Mouse (Mus musculus) spleen, adult 2 months (tissue): ENCODE measurements around the gene Fnbp4. TPM values are rescaled to one million over a fixed set of nuclear protein-coding genes. Genes with fewer than 3 reads are reported as not detected.

Experiments used
- DNase-seq, 2 experiments: peaks; one replicate each; pipeline versions ENCODE4 v3.0.0 to v3.0.0-alpha.2; 2012 to 2021; ENCODE audit warnings: low spot score in 2 of 2, low read depth in 1 of 2
- H3K27ac ChIP-seq: fragments of 200-500 bp; 2 replicates; pipeline ENCODE4 v1.5.1; 2012; ENCODE audit warnings: low read length, inconsistent platforms; ENCODE audit not compliant: insufficient read depth
- H3K27me3 ChIP-seq: fragments of 200-500 bp; 2 replicates; pipeline ENCODE4 v1.6.1; 2012; ENCODE audit warnings: mild to moderate bottlenecking, moderate library complexity, low read length, inconsistent platforms; ENCODE audit not compliant: control insufficient read depth, insufficient read depth
- H3K36me3 ChIP-seq: fragments of 200-500 bp; 2 replicates; pipeline ENCODE4 v1.6.1; 2012; ENCODE audit warnings: mild to moderate bottlenecking, low read length, inconsistent platforms; ENCODE audit not compliant: control insufficient read depth, insufficient read depth
- H3K4me1 ChIP-seq: fragments of 200-500 bp; 2 replicates; pipeline ENCODE4 v1.6.1; 2011; ENCODE audit warnings: inconsistent platforms; ENCODE audit not compliant: control insufficient read depth, insufficient read depth, insufficient read length
- H3K4me3 ChIP-seq: fragments of 200-500 bp; 2 replicates; pipeline ENCODE4 v1.5.1; 2011; ENCODE audit warnings: mild to moderate bottlenecking, inconsistent platforms; ENCODE audit not compliant: insufficient read depth, insufficient read length; ENCODE audit errors: extremely low read depth
- CTCF ChIP-seq: fragments of 200-500 bp; IDR thresholded peaks from 2 replicates; pipeline ENCODE4 v1.5.1; 2011; ENCODE audit warnings: mild to moderate bottlenecking, inconsistent platforms; ENCODE audit not compliant: insufficient read depth, insufficient read length, insufficient replicate concordance; ENCODE audit errors: extremely low read depth
- POLR2A ChIP-seq: fragments of 200-500 bp; IDR thresholded peaks from 2 replicates; pipeline ENCODE4 v1.6.1; 2011; ENCODE audit warnings: low read depth, low read length, inconsistent platforms
- WGBS: fragments of 180-500 bp; shearing (Covaris S2); methylation state at CpG from one replicate; pipeline ENCODE4 v1.1.7; 2018; 5-methylcytosine and 5-hydroxymethylcytosine counted together
- polyA plus RNA-seq: library from polyadenylated mRNA; depleted of rRNA; stranded (reverse); fragments of >200 nt; gene quantifications from 2 replicates; pipeline ENCODE4 v1.2.3, GENCODE M21; 2012

The Fnbp4 gene
- polyA plus RNA-seq, 1 experiment = 45.3 TPM

GRCm38 (mm10) chr2:90747131-90747530 lies 2.0 kb downstream of the Fnbp4 start:
- H3K27me3 ChIP-seq = no peaks in the 10 kb centered on the region
- WGBS = 95% methylated on average over 10 of the region's 10 CpGs
- H3K4me3 ChIP-seq = no peak overlapping the region
- no peaks in the 10 kb centered on the region for H3K4me1 ChIP-seq
- peaks cover 9% of the 10 kb centered on the region for H3K36me3 ChIP-seq
- no peak overlapping the region for H3K27ac ChIP-seq
- no peak for TF ChIP-seq POLR2A
- no peak for DNase-seq

DNA sequence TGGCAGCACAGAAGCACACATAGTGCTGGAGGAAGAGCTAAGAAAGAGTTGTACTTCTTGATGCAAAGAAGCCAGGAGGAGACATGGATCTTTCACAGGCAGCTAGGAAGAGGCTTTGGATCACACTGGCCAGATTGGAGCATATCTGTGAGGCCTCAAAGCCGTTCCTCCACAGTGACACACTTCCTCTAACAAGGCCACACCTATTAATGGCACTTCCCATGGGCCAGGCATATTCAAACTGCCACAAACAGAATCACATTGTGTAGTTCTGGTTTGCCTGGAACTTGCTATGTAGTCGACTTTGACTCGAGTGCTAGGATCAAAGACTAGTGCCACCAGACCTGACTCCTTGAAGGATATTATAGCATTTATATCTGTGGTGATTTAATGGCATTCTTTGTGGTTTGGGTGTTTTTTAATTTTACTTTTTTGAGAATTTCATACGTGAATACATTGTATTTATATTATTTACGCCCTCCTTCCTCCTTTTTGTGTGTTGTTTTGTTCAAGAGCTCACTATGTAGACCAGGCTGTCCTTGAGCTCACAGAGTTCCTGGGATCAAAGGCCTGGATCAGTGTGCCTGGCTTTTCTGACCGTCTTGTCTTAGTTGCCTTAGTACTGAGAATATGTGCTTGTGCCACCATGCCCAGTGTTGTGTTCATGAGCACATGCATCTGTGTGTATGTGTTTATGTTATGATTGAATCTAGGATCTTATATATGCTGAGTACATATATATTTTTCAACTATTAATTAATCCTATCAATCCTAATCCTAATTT lies 4.7 kb downstream of the Fnbp4 start:
- Histone ChIP-seq H3K27me3 (no peaks in the 10 kb centered on the region), H3K27ac (no peak overlapping the region), H3K4me3 (no peak overlapping the region), H3K4me1 (no peaks in the 10 kb centered on the region), H3K36me3 (peaks cover 27% of the 10 kb centered on the region)
- TF ChIP-seq CTCF = no peak
- no peak for TF ChIP-seq POLR2A
- 68% methylated on average over 6 of the region's 6 CpGs for WGBS
- no peak for DNase-seq

DNA sequence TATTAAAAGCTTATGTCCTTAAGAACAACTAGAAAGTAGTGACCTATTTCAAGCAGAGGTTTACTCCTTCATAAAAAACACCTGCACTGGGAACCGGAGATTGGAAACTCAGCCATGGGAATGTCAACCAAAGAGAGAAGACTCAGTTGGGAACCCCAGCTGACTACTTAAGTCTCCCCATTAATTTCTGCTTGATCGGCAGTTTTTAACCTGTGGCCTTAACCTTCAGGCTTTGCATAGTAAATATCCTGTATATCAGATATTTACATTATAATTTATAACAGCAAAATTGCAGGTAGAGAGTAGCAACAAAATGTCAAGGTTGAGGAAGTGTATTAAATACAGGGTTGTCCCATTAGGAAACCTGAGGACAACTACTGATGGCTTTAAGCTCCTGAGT lies 8.4 kb downstream of the Fnbp4 start:
- Histone ChIP-seq H3K4me3 (no peak overlapping the region), H3K4me1 (no peaks in the 10 kb centered on the region), H3K27ac (no peak overlapping the region), H3K36me3 (peaks cover 44% of the 10 kb centered on the region), H3K27me3 (no peaks in the 10 kb centered on the region)
- no peak for TF ChIP-seq CTCF
- TF ChIP-seq POLR2A = no peak
- 97% methylated on average over 2 of the region's 2 CpGs for WGBS
- DNase-seq = no peak

- Histone ChIP-seq H3K4me1 (no peaks in the 10 kb centered on the region), H3K27ac (no peak overlapping the region), H3K4me3 (no peak overlapping the region), H3K36me3 (peaks cover 47% of the 10 kb centered on the region), H3K27me3 (no peaks in the 10 kb centered on the region)
- TF ChIP-seq POLR2A = no peak
- no peak for TF ChIP-seq CTCF
- 92% methylated on average over 3 of the region's 3 CpGs for WGBS
- DNase-seq = no peak
These were observed 9.0 kb downstream of the Fnbp4 start for GRCm38 (mm10) chr2:90754188-90754587.

DNA sequence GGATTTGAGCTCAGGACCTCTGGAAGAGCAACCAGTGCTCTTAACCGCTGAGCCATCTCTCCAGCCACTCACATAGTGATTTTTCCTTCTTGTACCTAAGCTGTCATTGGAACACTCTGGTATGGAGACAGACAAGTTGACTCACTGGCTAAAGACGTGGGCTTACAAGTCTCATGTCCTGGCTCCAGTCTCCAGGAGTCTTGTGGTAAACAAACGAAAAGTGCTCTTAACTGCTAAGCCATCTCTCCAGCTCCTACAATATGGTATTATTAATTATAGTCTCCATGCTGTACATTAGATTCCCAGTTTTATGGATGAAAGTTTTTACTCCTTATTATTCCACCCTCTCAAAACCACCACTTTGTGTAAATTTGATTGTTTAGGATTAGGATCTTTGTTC lies 20.0 kb downstream of the Fnbp4 start:
- Histone ChIP-seq H3K36me3 (peaks cover 50% of the 10 kb centered on the region), H3K4me1 (no peaks in the 10 kb centered on the region), H3K27ac (no peak overlapping the region), H3K4me3 (no peak overlapping the region), H3K27me3 (no peaks in the 10 kb centered on the region)
- no peak for TF ChIP-seq CTCF
- no peak for TF ChIP-seq POLR2A
- 97% methylated on average over 3 of the region's 3 CpGs for WGBS
- DNase-seq = no peak

DNA sequence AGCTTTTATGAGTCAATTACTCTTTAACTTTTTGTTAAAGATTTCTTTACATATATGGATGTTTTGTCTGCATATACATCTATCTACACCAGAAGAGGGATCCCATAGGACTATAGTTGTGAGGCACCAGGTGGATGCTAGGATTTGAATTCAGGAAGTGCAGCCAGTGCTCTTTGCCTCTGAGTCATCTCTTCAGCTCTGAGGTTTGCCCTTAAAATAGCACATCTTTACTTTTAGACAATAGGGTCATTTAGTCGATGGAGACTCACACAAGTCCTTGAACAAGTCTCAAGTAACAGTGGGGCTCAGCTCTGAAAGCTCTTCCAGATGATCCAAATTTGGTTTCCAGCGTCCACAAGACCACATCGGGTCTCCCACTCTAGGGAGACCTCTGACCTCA lies 36.2 kb downstream of the Fnbp4 start:
- 50% methylated on average over 3 of the region's 3 CpGs for WGBS
- H3K27me3 ChIP-seq = no peaks in the 10 kb centered on the region
- TF ChIP-seq CTCF (no peak), POLR2A (no peak)
- H3K4me1 ChIP-seq = no peaks in the 10 kb centered on the region; the same call in 1 of the 2 replicates
- H3K36me3 ChIP-seq = peaks cover 38% of the 10 kb centered on the region
- H3K27ac ChIP-seq = no peak overlapping the region
- DNase-seq = no peak
- no peak overlapping the region for H3K4me3 ChIP-seq

GRCm38 (mm10) chr2:90781938-90782337 lies 36.8 kb downstream of the Fnbp4 start:
- Histone ChIP-seq H3K4me1 (no peaks in the 10 kb centered on the region; the same call in 1 of the 2 replicates), H3K27ac (no peak overlapping the region), H3K4me3 (no peak overlapping the region), H3K27me3 (no peaks in the 10 kb centered on the region), H3K36me3 (peaks cover 35% of the 10 kb centered on the region)
- no peak for DNase-seq
- WGBS = 73% methylated on average over 2 of the region's 2 CpGs
- no peak for TF ChIP-seq POLR2A
- TF ChIP-seq CTCF = no peak
